Mouse (Mus musculus) olfactory bulb, adult 2 months (tissue): ENCODE measurements around the gene Gm906. TPM values are rescaled to one million over a fixed set of nuclear protein-coding genes. Genes with fewer than 3 reads are reported as not detected.
"Not testable (repeated sequence)": the region's sequence is repeated elsewhere in the genome, so short reads cannot be mapped to it uniquely, and the experiment has no call there.

Source experiments
- H3K27ac ChIP-seq: fragments of 200-500 bp; 2 replicates; pipeline ENCODE4 v1.5.1; 2012; ENCODE audit warnings: low read depth, low read length; ENCODE audit not compliant: insufficient read depth
- H3K4me1 ChIP-seq: fragments of 200-500 bp; 2 replicates; pipeline ENCODE4 v1.6.1; 2012; ENCODE audit warnings: low read length; ENCODE audit not compliant: control insufficient read depth, insufficient read depth
- H3K4me3 ChIP-seq: fragments of 200-500 bp; 2 replicates; pipeline ENCODE4 v1.5.1; 2012; ENCODE audit warnings: mild to moderate bottlenecking, low read depth, low read length, moderate library complexity; ENCODE audit not compliant: insufficient read depth
- CTCF ChIP-seq: fragments of 200-500 bp; IDR thresholded peaks from 2 replicates; pipeline ENCODE4 v1.5.1; 2012; ENCODE audit warnings: low read depth, mild to moderate bottlenecking, low read length, moderate library complexity; ENCODE audit not compliant: insufficient read depth
- POLR2A ChIP-seq: fragments of 200-500 bp; IDR thresholded peaks from 2 replicates; pipeline ENCODE4 v1.6.1; 2012; ENCODE audit warnings: mild to moderate bottlenecking, low read depth, low read length, moderate library complexity; ENCODE audit not compliant: insufficient read depth
- WGBS: fragments of 180-500 bp; shearing (Covaris S2); methylation state at CpG from one replicate; pipeline ENCODE4 v1.1.7; 2018; 5-methylcytosine and 5-hydroxymethylcytosine counted together
- polyA plus RNA-seq: library from polyadenylated mRNA; stranded (reverse); fragments of >200 nt; gene quantifications from 2 replicates; pipeline ENCODE4 v1.2.4, GENCODE M21; 2012; ENCODE audit warnings: low replicate concordance; ENCODE audit not compliant: missing spikeins, insufficient read depth, insufficient read length

Gene Gm906
- polyA plus RNA-seq: not detected in 2 replicates

DNA sequence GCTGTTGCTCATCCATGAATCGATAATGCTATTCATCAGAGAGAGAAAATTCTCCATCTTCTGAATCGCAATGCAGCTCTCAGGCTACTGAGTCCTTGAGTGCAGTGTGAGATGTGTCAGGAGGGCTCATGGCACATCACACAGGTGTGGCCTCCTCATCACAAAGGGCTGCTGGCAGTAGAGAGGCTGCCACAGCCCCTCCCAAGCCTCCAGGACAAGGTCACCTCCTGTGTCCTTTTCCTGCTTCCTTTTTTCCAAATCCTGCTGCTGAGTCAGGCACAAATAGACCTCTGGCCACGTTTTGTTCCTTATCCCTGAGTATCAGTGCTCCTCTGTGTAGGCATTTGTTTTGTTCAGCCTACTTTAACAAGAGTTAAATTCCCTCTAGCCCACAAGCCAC, at the start of gene Gm906:
TSS of gene Gm906 (minus strand) at position 101 of the 400 bp plus-strand sequence.
- H3K27ac ChIP-seq, H3K4me3 ChIP-seq, H3K4me1 ChIP-seq: not testable (repeated sequence)
- 47% methylated on average over 2 of the region's 3 CpGs for WGBS

GRCm38 (mm10) chr13:50283308-50283707, 33.2 kb upstream of the Gm906 start:
- not testable (repeated sequence) for H3K4me1 ChIP-seq, H3K27ac ChIP-seq, H3K4me3 ChIP-seq
- 92% methylated on average over 2 of the region's 4 CpGs for WGBS

GRCm38 (mm10) chr13:50236487-50236886, 13.6 kb downstream of the Gm906 start:
- Histone ChIP-seq H3K4me1 (no peaks in the 10 kb centered on the region), H3K4me3 (no peak overlapping the region), H3K27ac (no peak overlapping the region)
- WGBS: 93% methylated on average over 3 of the region's 3 CpGs
- TF ChIP-seq POLR2A (no peak), CTCF (no peak)

DNA sequence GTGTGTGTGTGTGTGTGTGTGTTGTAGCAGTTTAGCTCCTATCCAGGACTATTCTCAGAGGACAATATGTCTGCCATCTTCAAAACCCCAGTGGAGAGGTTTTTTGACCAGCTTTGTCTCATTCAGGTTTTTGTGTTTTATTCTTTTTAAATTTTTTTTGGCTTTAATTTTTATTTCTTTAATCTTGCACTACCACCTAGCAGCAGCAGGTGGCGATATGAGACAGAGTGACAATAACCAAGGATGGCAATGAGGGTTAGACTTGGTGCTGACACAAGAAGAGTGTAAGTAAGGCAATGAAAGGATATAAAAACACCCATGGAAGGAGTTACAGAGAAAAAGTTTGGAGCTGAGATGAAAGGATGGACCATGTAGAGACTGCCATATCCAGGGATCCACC, 38.3 kb downstream of the Gm906 start:
- not testable (repeated sequence) for H3K4me1 ChIP-seq, H3K27ac ChIP-seq, H3K4me3 ChIP-seq
- 0% methylated on average over 1 of the region's 1 CpGs for WGBS

- not testable (repeated sequence) for H3K4me1 ChIP-seq, H3K4me3 ChIP-seq, H3K27ac ChIP-seq
These were observed 39.9 kb downstream of the Gm906 start for GRCm38 (mm10) chr13:50210191-50210590.

DNA sequence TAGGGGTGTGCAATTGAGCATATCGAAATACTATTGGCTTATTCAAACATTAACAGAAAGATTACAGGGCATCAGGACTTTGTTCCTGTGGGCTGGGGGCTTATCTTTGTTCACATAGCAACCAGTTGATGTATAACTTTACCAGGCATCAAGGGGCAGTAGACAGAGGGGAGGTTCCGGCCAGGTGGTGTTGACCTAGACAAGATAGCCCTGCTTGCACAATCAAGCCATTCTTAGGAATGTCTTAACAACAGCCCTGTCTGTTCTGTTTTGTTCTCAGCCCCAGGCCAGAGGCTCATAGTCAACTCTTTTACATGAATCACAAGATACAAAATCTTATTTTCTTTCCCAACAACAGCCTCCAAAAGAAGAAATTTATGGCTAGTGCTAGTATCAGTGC, 40.5 kb downstream of the Gm906 start:
- 89% methylated on average over 2 of the region's 2 CpGs for WGBS
- not testable (repeated sequence) for H3K4me3 ChIP-seq, H3K4me1 ChIP-seq, H3K27ac ChIP-seq

DNA sequence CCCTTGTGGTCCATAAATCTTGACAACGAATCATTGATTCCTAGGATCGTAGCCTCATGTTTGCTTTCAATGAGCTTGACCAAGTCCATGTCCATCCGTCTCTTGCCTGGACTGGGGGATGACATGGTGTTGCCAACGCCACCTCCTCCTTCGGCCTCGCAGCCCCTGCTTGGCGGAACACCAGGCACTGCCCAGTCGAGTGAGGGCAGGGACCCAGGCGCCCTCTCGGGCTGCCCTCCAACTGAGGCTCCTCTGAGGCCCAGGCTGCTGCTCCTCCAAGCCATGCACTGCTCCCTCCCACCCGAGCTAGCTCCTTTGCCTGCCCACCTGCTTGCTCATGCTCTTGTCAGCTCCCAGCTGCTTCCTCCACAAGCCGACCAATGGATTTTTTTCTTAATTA, 42.1 kb downstream of the Gm906 start:
- Histone ChIP-seq H3K4me1 (no peaks in the 10 kb centered on the region), H3K27ac (no peak overlapping the region), H3K4me3 (no peak overlapping the region)
- TF ChIP-seq CTCF (no peak), POLR2A (no peak)
- WGBS: 85% methylated on average over 12 of the region's 12 CpGs

DNA sequence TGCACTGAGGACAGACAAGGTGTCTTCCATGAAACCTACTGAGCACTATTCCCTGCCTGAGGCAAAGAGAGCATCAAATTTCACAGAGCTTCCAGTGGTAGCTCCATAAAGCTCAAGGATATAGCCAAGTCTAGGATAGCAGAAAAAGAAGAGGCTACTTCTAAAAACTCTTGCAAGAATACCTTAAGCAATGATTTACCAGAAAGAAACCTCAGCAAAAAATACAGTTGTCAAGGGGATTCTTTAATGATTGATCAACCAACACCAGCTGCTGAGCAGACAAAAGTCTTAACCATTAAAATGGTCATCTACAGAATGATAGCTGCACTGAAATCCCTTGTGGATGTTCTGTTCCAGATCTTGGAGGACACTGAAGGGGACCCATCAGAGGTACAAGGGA, 53.3 kb downstream of the Gm906 start:
- H3K4me3 ChIP-seq, H3K27ac ChIP-seq, H3K4me1 ChIP-seq: not testable (repeated sequence)

Other genes starting within 250 kb of the Gm906 start
- not detected in 2 replicates for gene Fbxw17, start 167.6 kb upstream of the Gm906 start, polyA plus RNA-seq
- not detected in 2 replicates for gene Gm47429, start 193.6 kb upstream of the Gm906 start, polyA plus RNA-seq
- gene Nutm2, start 217.0 kb upstream of the Gm906 start, polyA plus RNA-seq: not detected in 2 replicates